Mouse (Mus musculus): ENCODE results near the gene Lrch1. TPM values are rescaled to one million over a fixed set of nuclear protein-coding genes. Genes with fewer than 3 reads are reported as not detected.

The Lrch1 gene
- polyA plus RNA-seq, 1 experiment from 2014 or later = 12.5 TPM

DNA sequence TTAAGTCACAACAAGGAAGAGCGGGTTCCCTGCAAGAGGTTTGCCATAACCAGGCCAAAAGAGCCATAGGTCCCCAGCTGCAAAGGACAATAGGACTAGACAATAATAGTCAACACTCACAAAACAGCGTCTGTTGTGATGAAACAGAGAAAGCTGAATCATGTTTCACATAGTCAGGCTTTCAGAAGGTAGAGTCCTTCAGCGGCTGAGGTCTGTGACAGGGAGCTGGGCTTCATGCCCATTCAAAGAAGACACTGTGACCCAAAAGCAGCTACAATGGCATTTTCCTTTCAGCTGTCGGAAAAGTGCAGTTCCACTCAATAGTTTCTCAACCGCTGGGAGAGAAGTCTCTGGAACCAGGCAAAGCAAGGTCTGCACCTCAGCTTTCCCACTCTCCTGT lies 48.7 kb downstream of the Lrch1 start:
- Histone ChIP-seq H3K9me3 (replicated peaks; ENCODE audit: control insufficient read depth, low read length) (no peaks in the 10 kb centered on the region), H3K36me3 (ENCODE audit: control insufficient read depth, insufficient read depth) (no peaks in the 10 kb centered on the region), H3K27ac (ENCODE audit: low read length) (peak overlapping the region; percentile 47), H3K9ac (ENCODE audit: low read length) (0 out of 2 replicates have a peak overlapping the region, but pooled peaks have one; percentile 25), H3K4me2 (ENCODE audit: low read depth, low read length) (no peak overlapping the region), H3K4me1 (ENCODE audit: control insufficient read depth, insufficient read depth, low read length) (peaks cover 34% of the 10 kb centered on the region), H3K4me3 (ENCODE audit: low read length) (no peak overlapping the region), H3K27me3 (ENCODE audit: control insufficient read depth, insufficient read depth, low read length) (no peaks in the 10 kb centered on the region)
- no peak for ATAC-seq (replicated peaks; ENCODE audit: extremely low read depth, insufficient read depth, low FRiP score)
- WGBS = 62% methylated on average over 5 of the region's 5 CpGs

- no peak overlapping the region for H3K27ac ChIP-seq (ENCODE audit: low read length)
- no peak overlapping the region for H3K4me2 ChIP-seq (ENCODE audit: low read depth, low read length)
- no peak for ATAC-seq (replicated peaks; ENCODE audit: extremely low read depth, insufficient read depth, low FRiP score)
- H3K36me3 ChIP-seq (ENCODE audit: control insufficient read depth, insufficient read depth) = no peaks in the 10 kb centered on the region
- no peaks in the 10 kb centered on the region for H3K9me3 ChIP-seq (replicated peaks; ENCODE audit: control insufficient read depth, low read length)
- no peak overlapping the region for H3K4me3 ChIP-seq (ENCODE audit: low read length)
- H3K4me1 ChIP-seq (ENCODE audit: control insufficient read depth, insufficient read depth, low read length) = peaks cover 19% of the 10 kb centered on the region
- 75% methylated on average over 6 of the region's 6 CpGs for WGBS
- no peaks in the 10 kb centered on the region for H3K27me3 ChIP-seq (ENCODE audit: control insufficient read depth, insufficient read depth, low read length)
- H3K9ac ChIP-seq (ENCODE audit: low read length) = no peak overlapping the region
These were observed 54.0 kb downstream of the Lrch1 start for GRCm38 (mm10) chr14:74893693-74894092.

- no peaks in the 10 kb centered on the region for H3K9me3 ChIP-seq (replicated peaks; ENCODE audit: control insufficient read depth, low read length)
- H3K4me1 ChIP-seq (ENCODE audit: control insufficient read depth, insufficient read depth, low read length) = peaks cover 18% of the 10 kb centered on the region
- no peak overlapping the region for H3K27ac ChIP-seq (ENCODE audit: low read length)
- H3K4me2 ChIP-seq (ENCODE audit: low read depth, low read length) = no peak overlapping the region
- H3K27me3 ChIP-seq (ENCODE audit: control insufficient read depth, insufficient read depth, low read length) = no peaks in the 10 kb centered on the region
- WGBS = 75% methylated on average over 3 of the region's 3 CpGs
- no peak for ATAC-seq (replicated peaks; ENCODE audit: extremely low read depth, insufficient read depth, low FRiP score)
- no peak overlapping the region for H3K4me3 ChIP-seq (ENCODE audit: low read length)
- no peak overlapping the region for H3K9ac ChIP-seq (ENCODE audit: low read length)
- H3K36me3 ChIP-seq (ENCODE audit: control insufficient read depth, insufficient read depth) = no peaks in the 10 kb centered on the region
These were observed 54.5 kb downstream of the Lrch1 start for GRCm38 (mm10) chr14:74893085-74893648.

DNA sequence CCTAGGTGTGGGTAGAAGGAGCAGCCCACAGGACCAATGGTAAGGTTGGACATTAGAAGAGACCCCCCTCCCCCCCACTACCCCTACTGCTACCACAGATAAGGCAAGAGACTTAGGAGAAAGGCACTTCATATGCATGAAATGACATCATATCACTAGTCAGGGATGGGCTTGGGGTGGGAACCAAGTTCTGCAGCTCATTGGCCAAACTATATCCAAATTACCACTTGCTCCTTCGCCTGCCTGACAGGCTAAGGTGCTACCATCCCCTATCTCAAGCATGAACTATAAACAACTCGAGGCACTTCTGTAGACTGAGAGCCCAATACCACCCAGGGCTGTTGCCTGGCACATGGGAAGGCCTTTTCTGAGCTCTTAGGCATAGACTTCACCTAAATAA lies 58.4 kb downstream of the Lrch1 start:
- Histone ChIP-seq H3K36me3 (ENCODE audit: control insufficient read depth, insufficient read depth) (no peaks in the 10 kb centered on the region), H3K9me3 (replicated peaks; ENCODE audit: control insufficient read depth, low read length) (no peaks in the 10 kb centered on the region), H3K27me3 (ENCODE audit: control insufficient read depth, insufficient read depth, low read length) (no peaks in the 10 kb centered on the region), H3K4me3 (ENCODE audit: low read length) (no peak overlapping the region), H3K27ac (ENCODE audit: low read length) (no peak overlapping the region), H3K4me1 (ENCODE audit: control insufficient read depth, insufficient read depth, low read length) (peaks cover 29% of the 10 kb centered on the region), H3K9ac (ENCODE audit: low read length) (no peak overlapping the region), H3K4me2 (ENCODE audit: low read depth, low read length) (no peak overlapping the region)
- 68% methylated on average over 2 of the region's 2 CpGs for WGBS
- no peak for ATAC-seq (replicated peaks; ENCODE audit: extremely low read depth, insufficient read depth, low FRiP score)

DNA sequence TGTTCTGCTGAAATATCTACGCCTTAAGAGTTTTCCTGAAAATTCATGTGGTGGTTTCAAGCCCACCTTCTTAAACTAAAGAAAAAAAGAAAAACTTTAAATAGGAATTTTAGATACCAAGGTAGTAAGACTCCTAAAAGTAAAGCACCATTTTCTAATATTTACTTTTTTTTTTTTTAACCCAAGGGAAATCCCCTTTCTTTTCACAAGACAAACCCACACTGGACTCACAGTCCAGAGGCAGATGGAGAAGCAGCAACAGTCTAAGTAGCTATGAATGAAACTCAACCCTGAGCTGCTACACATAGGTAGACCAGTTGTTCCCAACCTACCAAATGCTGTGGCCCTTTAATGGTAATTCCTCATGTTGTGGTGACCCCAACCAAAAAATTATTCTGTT lies 59.6 kb downstream of the Lrch1 start:
- H3K4me3 ChIP-seq (ENCODE audit: low read length) = no peak overlapping the region
- H3K4me2 ChIP-seq (ENCODE audit: low read depth, low read length) = no peak overlapping the region
- no peak for ATAC-seq (replicated peaks; ENCODE audit: extremely low read depth, insufficient read depth, low FRiP score)
- peaks cover 38% of the 10 kb centered on the region for H3K4me1 ChIP-seq (ENCODE audit: control insufficient read depth, insufficient read depth, low read length)
- no peak overlapping the region for H3K9ac ChIP-seq (ENCODE audit: low read length)
- no peaks in the 10 kb centered on the region for H3K36me3 ChIP-seq (ENCODE audit: control insufficient read depth, insufficient read depth)
- WGBS = 88% methylated on average over 1 of the region's 1 CpGs
- no peaks in the 10 kb centered on the region for H3K9me3 ChIP-seq (replicated peaks; ENCODE audit: control insufficient read depth, low read length)
- H3K27me3 ChIP-seq (ENCODE audit: control insufficient read depth, insufficient read depth, low read length) = no peaks in the 10 kb centered on the region
- no peak overlapping the region for H3K27ac ChIP-seq (ENCODE audit: low read length)

DNA sequence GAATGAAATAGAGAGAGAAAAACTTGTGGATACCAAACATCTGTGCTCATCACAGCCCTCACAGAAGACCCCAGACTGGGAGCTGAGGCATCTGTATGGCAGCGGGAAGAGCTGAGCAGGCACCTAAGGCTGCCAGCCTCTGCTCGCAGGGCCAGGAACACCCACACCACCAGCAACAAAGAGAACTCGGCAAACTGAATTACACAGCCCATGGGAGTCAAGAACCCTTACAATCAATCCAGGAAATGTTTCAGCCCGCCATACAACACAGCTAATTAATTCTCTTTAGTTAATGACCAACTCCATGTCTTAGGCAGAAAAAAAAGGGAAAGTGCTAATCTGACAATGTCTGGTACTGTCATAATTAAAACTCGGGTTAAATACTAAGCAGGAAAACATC lies 61.2 kb downstream of the Lrch1 start:
- H3K36me3 ChIP-seq (ENCODE audit: control insufficient read depth, insufficient read depth) = no peaks in the 10 kb centered on the region
- ATAC-seq (replicated peaks; ENCODE audit: extremely low read depth, insufficient read depth, low FRiP score) = no peak
- no peak overlapping the region for H3K27ac ChIP-seq (ENCODE audit: low read length)
- WGBS = 69% methylated on average over 5 of the region's 5 CpGs
- H3K9me3 ChIP-seq (replicated peaks; ENCODE audit: control insufficient read depth, low read length) = no peaks in the 10 kb centered on the region
- peaks cover 45% of the 10 kb centered on the region for H3K4me1 ChIP-seq (ENCODE audit: control insufficient read depth, insufficient read depth, low read length)
- H3K4me3 ChIP-seq (ENCODE audit: low read length) = no peak overlapping the region
- no peak overlapping the region for H3K4me2 ChIP-seq (ENCODE audit: low read depth, low read length)
- H3K27me3 ChIP-seq (ENCODE audit: control insufficient read depth, insufficient read depth, low read length) = no peaks in the 10 kb centered on the region
- H3K9ac ChIP-seq (ENCODE audit: low read length) = no peak overlapping the region

DNA sequence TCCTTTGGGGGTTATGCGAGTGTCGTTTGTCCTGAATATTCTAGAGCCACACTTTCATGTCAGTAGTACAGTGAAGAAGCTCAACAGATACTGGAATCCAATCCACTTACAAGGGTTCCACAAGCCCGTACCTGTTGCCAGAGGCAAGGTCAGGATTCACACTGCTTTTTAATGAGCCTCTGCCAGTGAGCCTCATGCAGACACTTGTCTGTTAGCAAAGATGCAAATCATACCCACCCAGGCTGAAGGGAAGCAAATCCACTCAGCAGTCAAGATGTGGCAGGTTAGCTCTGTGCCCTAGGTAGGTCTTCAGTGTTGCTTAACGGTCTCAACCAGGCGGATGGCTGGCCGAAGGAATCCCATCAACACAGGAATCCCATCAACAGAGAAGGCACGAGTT lies 62.8 kb downstream of the Lrch1 start:
- no peak for ATAC-seq (replicated peaks; ENCODE audit: extremely low read depth, insufficient read depth, low FRiP score)
- Histone ChIP-seq H3K9me3 (replicated peaks; ENCODE audit: control insufficient read depth, low read length) (no peaks in the 10 kb centered on the region), H3K27ac (ENCODE audit: low read length) (no peak overlapping the region), H3K4me3 (ENCODE audit: low read length) (no peak overlapping the region), H3K4me1 (ENCODE audit: control insufficient read depth, insufficient read depth, low read length) (peaks cover 35% of the 10 kb centered on the region), H3K27me3 (ENCODE audit: control insufficient read depth, insufficient read depth, low read length) (no peaks in the 10 kb centered on the region), H3K36me3 (ENCODE audit: control insufficient read depth, insufficient read depth) (no peaks in the 10 kb centered on the region), H3K4me2 (ENCODE audit: low read depth, low read length) (no peak overlapping the region), H3K9ac (ENCODE audit: low read length) (no peak overlapping the region)
- WGBS = 70% methylated on average over 7 of the region's 7 CpGs

DNA sequence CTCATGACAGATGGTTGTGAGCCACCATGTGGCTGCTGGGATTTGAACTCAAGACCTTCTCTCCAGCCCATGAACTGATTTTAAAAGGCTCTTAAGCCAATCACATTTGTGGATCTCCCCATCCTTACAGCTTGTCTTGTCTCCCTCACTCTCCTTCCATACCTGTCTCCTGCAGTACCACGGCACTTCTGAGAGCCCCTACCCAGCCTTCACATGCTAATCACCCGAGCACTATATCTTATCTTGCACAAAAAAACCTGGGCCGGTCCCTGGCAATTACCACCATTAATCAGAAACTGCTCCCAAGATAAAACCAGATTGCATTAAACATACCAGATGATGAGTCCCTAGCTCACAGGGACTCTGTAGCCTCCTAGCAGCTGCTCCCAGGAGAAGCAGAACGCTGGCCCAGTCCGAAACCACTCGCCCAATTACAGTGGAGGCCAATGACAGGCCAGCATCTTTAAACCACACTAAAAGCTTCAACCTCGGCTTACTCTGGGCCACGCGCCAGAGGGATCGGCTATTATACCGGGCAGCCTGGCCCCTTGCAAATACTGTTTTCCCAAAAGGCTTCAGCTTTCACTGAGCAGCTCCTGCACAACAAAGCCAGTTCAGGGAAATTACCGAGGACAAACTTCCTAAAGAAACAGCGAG lies 63.5 kb downstream of the Lrch1 start:
- peaks cover 35% of the 10 kb centered on the region for H3K4me1 ChIP-seq (ENCODE audit: control insufficient read depth, insufficient read depth, low read length)
- peak overlapping the region; percentile 8 for H3K27ac ChIP-seq (ENCODE audit: low read length)
- no peak overlapping the region for H3K9ac ChIP-seq (ENCODE audit: low read length)
- WGBS = 15% methylated on average over 13 of the region's 13 CpGs
- no peak overlapping the region for H3K4me3 ChIP-seq (ENCODE audit: low read length)
- peak; percentile 68 for ATAC-seq (replicated peaks; ENCODE audit: extremely low read depth, insufficient read depth, low FRiP score)
- H3K27me3 ChIP-seq (ENCODE audit: control insufficient read depth, insufficient read depth, low read length) = no peaks in the 10 kb centered on the region
- no peaks in the 10 kb centered on the region for H3K9me3 ChIP-seq (replicated peaks; ENCODE audit: control insufficient read depth, low read length)
- no peaks in the 10 kb centered on the region for H3K36me3 ChIP-seq (ENCODE audit: control insufficient read depth, insufficient read depth)
- H3K4me2 ChIP-seq (ENCODE audit: low read depth, low read length) = peak overlapping the region; percentile 11; the same call in 1 of the 2 replicates

DNA sequence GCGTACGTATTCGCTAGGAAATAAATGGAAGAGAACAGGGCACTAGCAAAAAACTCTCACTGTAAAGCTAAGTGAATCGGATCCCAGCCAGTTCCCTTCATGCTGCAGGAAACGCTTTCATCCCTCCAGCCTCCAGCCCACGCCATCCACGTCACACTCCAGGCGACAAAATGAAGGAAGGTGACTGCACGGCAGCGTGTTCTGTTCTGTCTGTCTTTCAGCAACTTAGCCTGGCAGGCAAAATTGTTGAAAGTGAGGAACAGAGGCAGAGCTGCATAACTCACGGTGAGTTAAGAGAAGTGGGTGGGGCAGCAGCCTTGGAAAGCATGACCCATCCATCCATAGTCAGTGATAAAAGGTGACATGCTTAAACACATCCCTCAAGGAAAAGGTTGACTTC lies 64.5 kb downstream of the Lrch1 start:
- no peak overlapping the region for H3K9ac ChIP-seq (ENCODE audit: low read length)
- peak overlapping the region; percentile 35; the same call in 1 of the 2 replicates for H3K4me2 ChIP-seq (ENCODE audit: low read depth, low read length)
- H3K9me3 ChIP-seq (replicated peaks; ENCODE audit: control insufficient read depth, low read length) = no peaks in the 10 kb centered on the region
- WGBS = 35% methylated on average over 11 of the region's 11 CpGs
- no peaks in the 10 kb centered on the region for H3K27me3 ChIP-seq (ENCODE audit: control insufficient read depth, insufficient read depth, low read length)
- H3K4me1 ChIP-seq (ENCODE audit: control insufficient read depth, insufficient read depth, low read length) = peaks cover 35% of the 10 kb centered on the region
- H3K4me3 ChIP-seq (ENCODE audit: low read length) = no peak overlapping the region
- H3K36me3 ChIP-seq (ENCODE audit: control insufficient read depth, insufficient read depth) = no peaks in the 10 kb centered on the region
- H3K27ac ChIP-seq (ENCODE audit: low read length) = no peak overlapping the region
- no peak for ATAC-seq (replicated peaks; ENCODE audit: extremely low read depth, insufficient read depth, low FRiP score)
